Mouse (Mus musculus) heart, adult 2 months (tissue): ENCODE data around the gene Nwd1.

Experiments used
- CTCF ChIP-seq: fragments of 200-600 bp; IDR thresholded peaks from 2 replicates; pipeline ENCODE4 v1.8.1; 2022; ENCODE audit warnings: antibody characterized with exemption, mild to moderate bottlenecking, moderate library complexity
- EP300 ChIP-seq: fragments of 200-500 bp; IDR thresholded peaks from 2 replicates; pipeline ENCODE4 v1.6.1; 2011; ENCODE audit warnings: low read depth, low read length, control low read depth; ENCODE audit not compliant: insufficient read depth
- POLR2A ChIP-seq: fragments of 200-500 bp; IDR thresholded peaks from 2 replicates; pipeline ENCODE4 v1.6.1; 2011; ENCODE audit warnings: mild to moderate bottlenecking, low read depth, low read length, control low read depth; ENCODE audit not compliant: insufficient read depth

DNA sequence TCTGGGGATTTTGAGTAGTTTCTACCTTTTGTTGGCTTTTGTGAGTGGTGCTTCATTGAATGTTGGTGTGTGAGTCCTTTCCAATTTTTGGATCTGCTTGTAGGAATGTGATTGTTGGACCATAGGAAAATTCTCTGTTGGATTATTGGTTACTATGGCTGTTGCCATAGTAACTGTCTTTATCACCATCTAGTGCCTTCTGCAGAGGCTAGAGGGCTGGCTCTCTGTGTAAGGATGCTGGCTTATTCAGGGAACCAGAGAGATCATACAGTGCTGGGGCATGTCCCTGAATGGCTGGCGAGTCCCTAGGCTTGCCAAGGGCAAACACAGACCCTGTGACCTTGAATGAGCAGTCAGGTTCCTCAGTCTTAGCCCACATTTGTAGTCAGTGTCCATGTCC lies 82.1 kb downstream of the Nwd1 start:
- no peak for TF ChIP-seq CTCF
- no peak for TF ChIP-seq POLR2A
- TF ChIP-seq EP300 = no peak
